Mouse (Mus musculus): Measurements from ENCODE around the gene Rbp7. TPM values are rescaled to one million over a fixed set of nuclear protein-coding genes. Genes with fewer than 3 reads are reported as not detected.
A peak's percentile ranks its signal among the peaks of the same experiment; 100 is the strongest.
"Not testable (repeated sequence)": the region's sequence is repeated elsewhere in the genome, so short reads cannot be mapped to it uniquely, and the experiment has no call there.

Rbp7 gene
- 10 to 100 TPM in 1 of 2 experiments, 1 to 10 TPM in 1; 8.9 to 20.7 TPM for total RNA-seq (2021)
- long read RNA-seq, experiment 1, transcript Rbp7-201 (4 exons, 619 nt) = major isoform, 21 of 21 reads
- long read RNA-seq, experiment 1, partial matches to known transcripts = 0 of 21 reads
- long read RNA-seq, experiment 1, other reads (novel, unspliced or antisense) = 0 of 21 reads
- long read RNA-seq, experiment 2, transcript Rbp7-201 (4 exons, 619 nt) = major isoform, 29 of 29 reads
- long read RNA-seq, experiment 2, partial matches to known transcripts = 0 of 29 reads
- long read RNA-seq, experiment 2, other reads (novel, unspliced or antisense) = 0 of 29 reads

- intact Hi-C loops (cut with DNase I; ENCODE audit: low total_unique reads) = no loop called here
- no peak for DNase-seq
These were observed at the start of gene Rbp7 for GRCm38 (mm10) chr4:149454879-149455278. TSS of gene Rbp7 (minus strand) at chr4:149454978.

- intact Hi-C loops (cut with DNase I; ENCODE audit: low total_unique reads) = loop anchor here (5.0 kb wide), 1 partner anchor 38 kb away; no protein-coding TSS in a partner anchor
- DNase-seq = no peak
These were observed 49.6 kb upstream of the Rbp7 start for GRCm38 (mm10) chr4:149504363-149504762.

GRCm38 (mm10) chr4:149499790-149500189 lies 45.0 kb upstream of the Rbp7 start:
- intact Hi-C loops (cut with DNase I; ENCODE audit: low total_unique reads) = loop anchor here (5.0 kb wide), 1 partner anchor 43 kb away; no protein-coding TSS in a partner anchor
- no peak for DNase-seq

GRCm38 (mm10) chr4:149498901-149499300 lies 44.1 kb upstream of the Rbp7 start:
- DNase-seq = no peak
- intact Hi-C loops (cut with DNase I; ENCODE audit: low total_unique reads) = no loop called here

- no peak for DNase-seq
- intact Hi-C loops (cut with DNase I; ENCODE audit: low total_unique reads) = no loop called here
These were observed 41.8 kb upstream of the Rbp7 start for GRCm38 (mm10) chr4:149496612-149497011.

- intact Hi-C loops (cut with DNase I; ENCODE audit: low total_unique reads) = no loop called here
These were observed 36.4 kb upstream of the Rbp7 start for GRCm38 (mm10) chr4:149491151-149491550.

GRCm38 (mm10) chr4:149489415-149490240 lies 34.9 kb upstream of the Rbp7 start:
- DNase-seq = no peak
- intact Hi-C loops (cut with DNase I; ENCODE audit: low total_unique reads) = no loop called here

More at GRCm38 (mm10) chr4:149491151-149491550, 36.4 kb upstream of the Rbp7 start:
- DNase-seq = no peak

GRCm38 (mm10) chr4:149487729-149488128 lies 33.0 kb upstream of the Rbp7 start:
- intact Hi-C loops (cut with DNase I; ENCODE audit: low total_unique reads) = no loop called here
- DNase-seq = no peak

- intact Hi-C loops (cut with DNase I; ENCODE audit: low total_unique reads) = no loop called here
- DNase-seq = no peak
These were observed 31.0 kb upstream of the Rbp7 start for GRCm38 (mm10) chr4:149485825-149486206.

- intact Hi-C loops (cut with DNase I; ENCODE audit: low total_unique reads) = no loop called here
- DNase-seq = peak; percentile 96
These were observed 30.5 kb upstream of the Rbp7 start, which contains the start of the genes Nmnat1 and Lzic for GRCm38 (mm10) chr4:149485053-149485824. TSS of gene Nmnat1 (minus strand) at chr4:149485202. TSS of gene Lzic (plus strand) at chr4:149485229.

- intact Hi-C loops (cut with DNase I; ENCODE audit: low total_unique reads) = no loop called here
- no peak for DNase-seq
These were observed 29.8 kb upstream of the Rbp7 start for GRCm38 (mm10) chr4:149484566-149484965.

- intact Hi-C loops (cut with DNase I; ENCODE audit: low total_unique reads) = no loop called here
These were observed 22.3 kb upstream of the Rbp7 start, which contains the start of gene Tmem274 for GRCm38 (mm10) chr4:149477078-149477477. TSS of gene Tmem274 (plus strand) at chr4:149477378.

GRCm38 (mm10) chr4:149475096-149475495 lies 20.3 kb upstream of the Rbp7 start:
- intact Hi-C loops (cut with DNase I; ENCODE audit: low total_unique reads) = no loop called here
- no peak for DNase-seq

More at GRCm38 (mm10) chr4:149477078-149477477, 22.3 kb upstream of the Rbp7 start, which contains the start of gene Tmem274:
- DNase-seq = no peak

GRCm38 (mm10) chr4:149469557-149469956 lies 14.8 kb upstream of the Rbp7 start:
- DNase-seq = no peak
- intact Hi-C loops (cut with DNase I; ENCODE audit: low total_unique reads) = no loop called here

GRCm38 (mm10) chr4:149463435-149463950 lies 8.7 kb upstream of the Rbp7 start:
- intact Hi-C loops (cut with DNase I; ENCODE audit: low total_unique reads) = no loop called here

GRCm38 (mm10) chr4:149462305-149462971 lies 7.7 kb upstream of the Rbp7 start:
- DNase-seq = no peak
- intact Hi-C loops (cut with DNase I; ENCODE audit: low total_unique reads) = no loop called here

More at GRCm38 (mm10) chr4:149463435-149463950, 8.7 kb upstream of the Rbp7 start:
- no peak for DNase-seq

- intact Hi-C loops (cut with DNase I; ENCODE audit: low total_unique reads) = no loop called here
- DNase-seq = no peak
These were observed 7.0 kb upstream of the Rbp7 start for GRCm38 (mm10) chr4:149461579-149462304.

- DNase-seq; intact Hi-C loops (cut with DNase I; ENCODE audit: low total_unique reads): not testable (repeated sequence)
These were observed 5.7 kb upstream of the Rbp7 start for GRCm38 (mm10) chr4:149460475-149460874.
